Mouse (Mus musculus) liver, embryonic 14.5 days (tissue): Measurements from ENCODE around the gene Cdc20. TPM values are rescaled to one million over a fixed set of nuclear protein-coding genes. Genes with fewer than 3 reads are reported as not detected.

ENCODE experiments used
- ATAC-seq: fragments of 200-750 bp; cut with Nextera tagmentation; 2 replicates; pipeline ENCODE4 v1.8.0; 2017; ENCODE audit warnings: moderate number of reproducible peaks, mild to moderate bottlenecking, moderate library complexity; ENCODE audit not compliant: insufficient read depth
- DNase-seq, 3 experiments: peaks; one replicate each; pipeline ENCODE4 v3.0.0-alpha.2; 2012 to 2013; ENCODE audit warnings: low read depth in 3 of 3, low spot score in 3 of 3
- H3K27ac ChIP-seq: fragments of 300-500 bp; sonication (generic); 2 replicates; pipeline ENCODE4 v1.5.1; 2014; ENCODE audit warnings: moderate library complexity, mild to moderate bottlenecking, control low read depth, inconsistent platforms
- H3K27me3 ChIP-seq: fragments of 300-500 bp; sonication (generic); 2 replicates; pipeline ENCODE4 v1.6.1; 2014; ENCODE audit warnings: mild to moderate bottlenecking, low read length, moderate library complexity; ENCODE audit not compliant: control insufficient read depth, insufficient read depth
- H3K36me3 ChIP-seq: fragments of 300-500 bp; sonication (generic); replicated peaks from 2 replicates; pipeline ENCODE4 v1.6.1; 2014; ENCODE audit warnings: low read depth; ENCODE audit not compliant: control insufficient read depth, insufficient read depth
- H3K4me1 ChIP-seq, 2 experiments: fragments of 200-500 bp in 1 of 2; fragments of 300-500 bp in 1 of 2; sonication (generic) in 1 of 2; replicated peaks; 2 replicates each; pipeline ENCODE4 v1.6.1; 2012 to 2014; ENCODE audit warnings: antibody characterized with exemption in 1 of 2, inconsistent platforms in 1 of 2, low read length in 1 of 2; ENCODE audit not compliant: control insufficient read depth in 2 of 2, insufficient read depth in 2 of 2
- H3K4me2 ChIP-seq: fragments of 300-500 bp; sonication (generic); 2 replicates; pipeline ENCODE4 v1.6.1; 2014; ENCODE audit warnings: low read depth, mild to moderate bottlenecking, control low read depth, moderate library complexity
- H3K4me3 ChIP-seq, 2 experiments: fragments of 200-500 bp in 1 of 2; fragments of 300-500 bp in 1 of 2; sonication (generic) in 1 of 2; 2 replicates each; pipeline ENCODE4 v1.5.1; 2012 to 2014; ENCODE audit warnings: low read depth in 2 of 2, low read length in 2 of 2, mild to moderate bottlenecking in 2 of 2, control low read depth in 1 of 2, inconsistent platforms in 1 of 2, moderate library complexity in 1 of 2; ENCODE audit not compliant: insufficient read depth in 1 of 2
- H3K9ac ChIP-seq: fragments of 300-500 bp; sonication (generic); replicated peaks from 2 replicates; pipeline ENCODE4 v1.6.1; 2014; ENCODE audit warnings: mild to moderate bottlenecking, control low read depth, moderate library complexity
- H3K9me3 ChIP-seq: fragments of 300-500 bp; sonication (generic); 2 replicates; pipeline ENCODE4 v1.6.1; 2016; ENCODE audit warnings: low read length, mixed read lengths; ENCODE audit not compliant: control insufficient read depth
- CTCF ChIP-seq: IDR thresholded peaks from 2 replicates; pipeline ENCODE4 v1.5.1; 2016; ENCODE audit warnings: antibody characterized with exemption, low read depth, control low read depth
- EP300 ChIP-seq: IDR thresholded peaks from 2 replicates; pipeline ENCODE4 v1.6.1; 2016; ENCODE audit warnings: antibody characterized with exemption, low read depth
- WGBS: fragments of 180-500 bp; shearing (Covaris S2); extraction: QIAGEN DNeasy Blood & Tissue Kit; methylation state at CpG from one replicate; pipeline ENCODE4 v1.1.7; 2014; ENCODE audit not compliant: insufficient replicate concordance; 5-methylcytosine and 5-hydroxymethylcytosine counted together
- polyA plus RNA-seq, 2 experiments: library from polyadenylated mRNA; depleted of rRNA in 1 of 2; stranded (reverse) in 1 of 2; unstranded in 1 of 2; fragments of >200 nt; fragmentation: Nextera tagmentation in 1 of 2; extraction: Ambion mirVana in 1 of 2; gene quantifications; 2 replicates each; pipeline versions ENCODE4 v1.2.1 to v1.2.3; 2012 to 2014

Cdc20 gene
- polyA plus RNA-seq, 2 experiments, result 109 to 147 TPM

- peak overlapping the region; percentile 99 for H3K4me2 ChIP-seq
- peak overlapping the region; percentile 92 for H3K9ac ChIP-seq
- peaks cover 54 to 57% of the 10 kb centered on the region in 2 experiments for H3K4me1 ChIP-seq
- H3K9me3 ChIP-seq, result no peaks in the 10 kb centered on the region
- no peak for TF ChIP-seq EP300
- no peak for TF ChIP-seq CTCF
- DNase-seq (no peak), ATAC-seq (peak; percentile 14)
- H3K36me3 ChIP-seq, result peaks cover 26% of the 10 kb centered on the region
- peak overlapping the region; percentile 68 to 90 for H3K4me3 ChIP-seq
- WGBS, result 7% methylated on average over 5 of the region's 5 CpGs
- no peaks in the 10 kb centered on the region for H3K27me3 ChIP-seq
- H3K27ac ChIP-seq, result peak overlapping the region; percentile 68
Observed at GRCm38 (mm10) chr4:118427415-118427767, 9.8 kb downstream of the Cdc20 start.

GRCm38 (mm10) chr4:118425374-118425773 is 11.8 kb downstream of the Cdc20 start:
- Histone ChIP-seq H3K9me3 (no peaks in the 10 kb centered on the region), H3K4me3 (no peak overlapping the region), H3K27me3 (no peaks in the 10 kb centered on the region), H3K27ac (peak overlapping the region; percentile 86), H3K4me1 (peaks cover 51 to 56% of the 10 kb centered on the region in 2 experiments), H3K4me2 (no peak overlapping the region), H3K9ac (0 out of 2 replicates have a peak overlapping the region, but pooled peaks have one; percentile 18), H3K36me3 (peaks cover 8% of the 10 kb centered on the region)
- no peak for TF ChIP-seq CTCF
- TF ChIP-seq EP300, result no peak
- 92% methylated on average over 1 of the region's 1 CpGs for WGBS
- DNase-seq, result no peak
- no peak for ATAC-seq

- Histone ChIP-seq H3K9ac (no peak overlapping the region; the same call in none of the 2 replicates), H3K4me1 (peaks cover 45 to 49% of the 10 kb centered on the region in 2 experiments), H3K9me3 (no peaks in the 10 kb centered on the region), H3K27me3 (no peaks in the 10 kb centered on the region), H3K4me3 (no peak overlapping the region), H3K4me2 (peak overlapping the region; percentile 43), H3K27ac (peak overlapping the region; percentile 86), H3K36me3 (peaks cover 2% of the 10 kb centered on the region; the same call in 1 of the 2 replicates)
- WGBS, result 10% methylated on average over 4 of the region's 4 CpGs
- DNase-seq (peak; percentile 67 to 77 (median 72)), ATAC-seq (peak; percentile 62)
- TF ChIP-seq EP300 (peak; percentile 90), CTCF (no peak)
Observed at GRCm38 (mm10) chr4:118424541-118425160, 12.5 kb downstream of the Cdc20 start.

GRCm38 (mm10) chr4:118421384-118421783 is 15.8 kb downstream of the Cdc20 start:
- no peak overlapping the region for H3K27ac ChIP-seq

GRCm38 (mm10) chr4:118417112-118417797 is 19.9 kb downstream of the Cdc20 start:
- Histone ChIP-seq H3K9me3 (no peaks in the 10 kb centered on the region), H3K9ac (no peak overlapping the region), H3K4me1 (no peaks in the 10 kb centered on the region), H3K27me3 (no peaks in the 10 kb centered on the region), H3K27ac (no peak overlapping the region), H3K4me3 (no peak overlapping the region), H3K36me3 (peaks cover 34% of the 10 kb centered on the region), H3K4me2 (no peak overlapping the region)
- DNase-seq (no peak), ATAC-seq (no peak)
- 51% methylated on average over 13 of the region's 13 CpGs for WGBS
- TF ChIP-seq CTCF (no peak), EP300 (no peak)

More at GRCm38 (mm10) chr4:118421384-118421783, 15.8 kb downstream of the Cdc20 start:
- Histone ChIP-seq H3K4me3 (no peak overlapping the region), H3K9ac (no peak overlapping the region), H3K36me3 (peaks cover 5% of the 10 kb centered on the region), H3K4me2 (no peak overlapping the region), H3K27me3 (no peaks in the 10 kb centered on the region), H3K4me1 (peaks cover 21 to 25% of the 10 kb centered on the region in 2 experiments), H3K9me3 (no peaks in the 10 kb centered on the region)
- 82% methylated on average over 3 of the region's 3 CpGs for WGBS
- DNase-seq, result no peak
- TF ChIP-seq EP300, result no peak
- ATAC-seq, result no peak
